Mouse (Mus musculus) forebrain, embryonic 16.5 days (tissue): ENCODE data around the gene Lsp1. TPM values are rescaled to one million over a fixed set of nuclear protein-coding genes. Genes with fewer than 3 reads are reported as not detected.
A peak's percentile ranks its signal among the peaks of the same experiment; 100 is the strongest.

Source experiments
- ATAC-seq: fragments of 200-750 bp; cut with Nextera tagmentation; 2 replicates; pipeline ENCODE4 v1.8.0; 2017; ENCODE audit warnings: mild to moderate bottlenecking, moderate library complexity
- H3K27ac ChIP-seq: fragments of 300-500 bp; sonication (generic); 2 replicates; pipeline ENCODE4 v1.5.1; 2014; ENCODE audit warnings: low read length, control low read depth
- H3K27me3 ChIP-seq: fragments of 300-500 bp; sonication (generic); replicated peaks from 2 replicates; pipeline ENCODE4 v1.6.1; 2014; ENCODE audit warnings: low read length; ENCODE audit not compliant: control insufficient read depth, insufficient read depth
- H3K36me3 ChIP-seq: fragments of 300-500 bp; sonication (generic); 2 replicates; pipeline ENCODE4 v1.6.1; 2014; ENCODE audit not compliant: control insufficient read depth, insufficient read depth
- H3K4me1 ChIP-seq: fragments of 300-500 bp; sonication (generic); replicated peaks from 2 replicates; pipeline ENCODE4 v1.6.1; 2014; ENCODE audit warnings: low read length; ENCODE audit not compliant: control insufficient read depth, insufficient read depth
- H3K4me2 ChIP-seq: fragments of 300-500 bp; sonication (generic); 2 replicates; pipeline ENCODE4 v1.6.1; 2014; ENCODE audit warnings: mild to moderate bottlenecking, low read length, control low read depth
- H3K4me3 ChIP-seq: fragments of 300-500 bp; sonication (generic); replicated peaks from 2 replicates; pipeline ENCODE4 v1.5.1; 2014; ENCODE audit warnings: mild to moderate bottlenecking, low read length, control low read depth
- H3K9ac ChIP-seq: fragments of 300-500 bp; sonication (generic); replicated peaks from 2 replicates; pipeline ENCODE4 v1.6.1; 2014; ENCODE audit warnings: low read depth, low read length, control low read depth
- H3K9me3 ChIP-seq: fragments of 300-500 bp; sonication (generic); 2 replicates; pipeline ENCODE4 v1.6.1; 2016; ENCODE audit warnings: low read length; ENCODE audit not compliant: control insufficient read depth
- WGBS: fragments of 180-500 bp; shearing (Covaris S2); extraction: QIAGEN DNeasy Blood & Tissue Kit; methylation state at CpG from one replicate; pipeline ENCODE4 v1.1.7; 2014; 5-methylcytosine and 5-hydroxymethylcytosine counted together
- polyA plus RNA-seq: library from polyadenylated mRNA; unstranded; fragments of >200 nt; fragmentation: Nextera tagmentation; extraction: Ambion mirVana; gene quantifications from 2 replicates; pipeline ENCODE4 v1.2.1, GENCODE M21; 2015

Lsp1 gene
- polyA plus RNA-seq, 1 experiment from 2014 or later: 3.5 TPM

DNA sequence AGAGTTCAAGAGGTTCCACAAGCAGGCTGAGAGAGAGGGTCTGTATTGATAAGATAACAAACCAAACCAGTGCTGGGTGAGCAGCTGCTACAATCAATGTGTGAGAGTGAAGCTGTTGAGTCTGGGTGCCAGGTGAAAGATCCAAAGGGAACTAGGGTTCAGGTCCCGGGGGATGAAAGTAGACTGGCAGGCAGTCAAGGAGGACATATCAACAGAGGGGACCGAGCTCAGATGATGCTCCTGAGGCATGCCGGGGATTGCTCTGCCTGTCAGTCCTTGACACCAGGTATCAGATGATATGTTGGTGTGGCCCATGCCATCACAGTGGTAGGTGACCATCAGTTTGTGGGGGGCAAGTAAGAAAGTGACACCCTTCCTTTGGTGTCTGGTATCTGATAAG lies 3.8 kb upstream of the Lsp1 start:
- 0 out of 2 replicates have a peak, but pooled peaks have one; percentile 24 for ATAC-seq

DNA sequence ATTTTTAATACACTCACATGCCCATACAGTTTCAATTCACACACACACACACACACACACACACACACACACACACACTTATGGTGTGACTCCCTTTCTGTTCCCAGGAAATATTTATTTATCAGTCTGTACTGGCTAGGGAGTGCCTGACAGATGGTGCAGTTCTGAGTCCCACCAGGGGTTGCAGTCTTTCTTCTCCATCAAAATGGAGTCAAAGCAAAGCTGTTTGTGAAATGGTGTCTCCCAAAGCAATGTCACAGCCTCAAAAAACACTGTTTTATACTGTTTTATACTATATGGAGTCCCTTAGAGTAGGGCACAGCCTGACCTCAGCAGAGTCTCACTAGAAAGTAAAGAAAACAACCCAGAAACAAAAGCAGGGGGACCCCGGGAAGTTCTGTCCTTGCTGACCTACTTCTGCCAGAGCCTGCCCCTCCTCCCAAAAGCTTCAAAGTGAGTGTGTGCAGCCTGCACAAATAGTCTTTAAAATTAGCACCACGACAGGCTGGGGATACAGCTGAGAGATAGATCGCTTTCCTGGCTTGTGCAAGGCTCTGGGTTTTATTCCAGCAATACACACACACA lies 3.3 kb upstream of the Lsp1 start:
- Histone ChIP-seq H3K4me1 (peaks cover 11% of the 10 kb centered on the region), H3K36me3 (no peaks in the 10 kb centered on the region), H3K27me3 (no peaks in the 10 kb centered on the region), H3K9me3 (no peaks in the 10 kb centered on the region), H3K4me2 (no peak overlapping the region), H3K27ac (peak overlapping the region; percentile 76), H3K4me3 (no peak overlapping the region), H3K9ac (no peak overlapping the region)
- peak; percentile 87 for ATAC-seq
- 12% methylated on average over 3 of the region's 3 CpGs for WGBS

More for the DNA sequence above, 3.8 kb upstream of the Lsp1 start:
- H3K9me3 ChIP-seq: no peaks in the 10 kb centered on the region
- no peak overlapping the region for H3K4me3 ChIP-seq
- H3K4me2 ChIP-seq: no peak overlapping the region
- peak overlapping the region; percentile 61 for H3K27ac ChIP-seq
- H3K36me3 ChIP-seq: no peaks in the 10 kb centered on the region
- peaks cover 11% of the 10 kb centered on the region for H3K4me1 ChIP-seq
- no peak overlapping the region for H3K9ac ChIP-seq
- 88% methylated on average over 3 of the region's 3 CpGs for WGBS
- no peaks in the 10 kb centered on the region for H3K27me3 ChIP-seq

DNA sequence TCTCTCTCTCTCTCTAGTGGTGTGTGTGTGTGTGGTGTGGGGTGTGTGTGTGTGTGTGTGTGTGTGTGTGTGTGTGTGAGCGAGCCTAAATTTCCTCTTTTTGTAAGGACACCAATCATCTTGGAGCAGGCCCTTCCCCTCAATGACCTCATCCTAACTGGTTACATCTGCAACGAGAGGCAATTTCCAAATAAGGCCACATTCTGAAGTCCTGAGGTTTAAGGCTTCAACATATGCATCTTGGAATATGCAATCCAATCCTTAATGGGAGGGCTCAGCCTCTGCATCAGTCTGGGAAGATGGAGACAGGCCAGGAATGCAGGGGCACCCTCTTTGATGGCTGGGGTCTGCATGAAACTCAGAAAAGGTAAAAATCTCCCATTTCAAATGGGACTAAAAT lies 2.6 kb upstream of the Lsp1 start:
- Histone ChIP-seq H3K9ac (no peak overlapping the region), H3K27ac (peak overlapping the region; percentile 25; the same call in 1 of the 2 replicates), H3K27me3 (no peaks in the 10 kb centered on the region), H3K4me3 (no peak overlapping the region), H3K36me3 (no peaks in the 10 kb centered on the region), H3K4me1 (peaks cover 11% of the 10 kb centered on the region), H3K9me3 (no peaks in the 10 kb centered on the region), H3K4me2 (no peak overlapping the region)
- 48% methylated on average over 2 of the region's 2 CpGs for WGBS
- no peak for ATAC-seq

DNA sequence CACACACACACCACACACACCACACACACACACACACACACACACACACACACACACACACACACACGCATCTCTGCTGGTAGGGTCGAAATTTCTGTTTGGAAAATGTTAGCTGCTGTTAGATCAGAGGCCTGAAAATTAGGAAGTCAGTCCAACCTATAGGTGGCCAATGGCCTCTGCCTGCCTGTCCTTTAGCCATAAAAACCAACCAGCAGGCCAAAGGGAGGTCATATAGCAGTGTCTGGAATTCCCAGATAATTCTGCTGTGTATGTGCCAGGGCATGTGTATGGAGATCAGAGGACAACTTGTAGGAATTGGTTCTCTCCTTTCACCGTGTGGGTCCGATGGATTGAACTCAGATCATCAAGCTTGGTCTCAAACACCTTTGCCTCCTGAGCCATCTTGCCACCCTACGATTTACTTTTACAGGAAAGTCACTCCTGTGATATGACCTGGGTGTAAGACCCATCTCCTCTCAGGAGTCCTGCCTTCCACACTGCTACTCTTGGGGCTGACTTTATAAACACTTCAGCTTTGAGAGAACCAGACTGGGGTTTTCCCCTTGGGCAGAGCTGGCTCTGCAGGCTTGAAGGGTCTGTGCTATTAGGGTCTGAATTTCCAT lies 1.8 kb upstream of the Lsp1 start:
- H3K36me3 ChIP-seq: no peaks in the 10 kb centered on the region
- no peaks in the 10 kb centered on the region for H3K9me3 ChIP-seq
- no peak overlapping the region for H3K9ac ChIP-seq
- no peak for ATAC-seq
- WGBS: 94% methylated on average over 5 of the region's 5 CpGs
- no peak overlapping the region for H3K4me3 ChIP-seq
- H3K27ac ChIP-seq: no peak overlapping the region
- H3K4me1 ChIP-seq: peaks cover 11% of the 10 kb centered on the region
- H3K4me2 ChIP-seq: no peak overlapping the region
- H3K27me3 ChIP-seq: no peaks in the 10 kb centered on the region

DNA sequence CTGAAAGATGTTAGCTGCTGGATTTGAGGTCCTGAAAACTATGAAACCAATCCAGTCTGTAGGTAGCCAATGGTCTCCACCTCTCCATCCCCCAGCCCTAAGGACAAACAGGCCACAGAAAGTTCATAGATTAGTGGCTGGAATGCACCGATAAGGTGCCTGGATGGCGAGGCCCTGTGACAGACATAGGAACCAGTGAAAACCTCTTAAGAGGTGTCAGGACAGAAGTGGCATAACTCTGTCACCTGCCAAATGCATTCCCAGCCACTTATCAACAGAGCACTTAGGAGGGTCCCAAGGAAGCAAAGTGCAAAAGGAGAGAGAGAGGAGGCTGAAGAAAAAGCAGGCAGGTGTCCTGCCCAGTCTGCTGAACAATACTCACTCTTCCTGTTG lies 1.3 kb upstream of the Lsp1 start:
- no peak for ATAC-seq
- 87% methylated on average over 2 of the region's 2 CpGs for WGBS
- Histone ChIP-seq H3K36me3 (no peaks in the 10 kb centered on the region), H3K9me3 (no peaks in the 10 kb centered on the region), H3K4me3 (no peak overlapping the region), H3K9ac (no peak overlapping the region), H3K4me1 (peaks cover 11% of the 10 kb centered on the region), H3K27ac (no peak overlapping the region), H3K27me3 (no peaks in the 10 kb centered on the region), H3K4me2 (no peak overlapping the region)

DNA sequence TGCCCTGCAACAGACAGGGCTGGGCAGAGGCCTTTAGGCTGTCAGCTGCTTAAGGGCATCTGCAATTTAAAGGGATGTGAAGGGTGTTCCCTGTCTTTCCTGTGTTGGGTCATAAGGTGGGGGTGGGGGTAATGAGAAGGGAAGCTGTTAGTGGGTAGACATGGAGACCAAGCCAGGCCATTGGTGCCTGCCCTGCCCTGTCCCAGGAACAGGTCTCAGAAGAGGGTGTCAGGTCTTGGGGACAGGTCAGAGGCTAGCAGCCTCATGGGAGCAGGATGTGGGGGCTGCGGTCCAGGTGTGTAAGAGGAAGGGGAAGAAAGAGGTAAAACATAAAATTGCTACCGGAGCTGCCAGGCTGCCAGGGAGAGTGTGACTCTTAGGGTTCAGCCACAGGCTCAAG lies 837 bp downstream of the Lsp1 start:
- ATAC-seq: no peak
- Histone ChIP-seq H3K4me1 (peaks cover 11% of the 10 kb centered on the region), H3K9me3 (no peaks in the 10 kb centered on the region), H3K27me3 (no peaks in the 10 kb centered on the region), H3K9ac (no peak overlapping the region), H3K27ac (no peak overlapping the region), H3K4me2 (no peak overlapping the region), H3K36me3 (no peaks in the 10 kb centered on the region), H3K4me3 (no peak overlapping the region)
- WGBS: 98% methylated on average over 2 of the region's 2 CpGs

DNA sequence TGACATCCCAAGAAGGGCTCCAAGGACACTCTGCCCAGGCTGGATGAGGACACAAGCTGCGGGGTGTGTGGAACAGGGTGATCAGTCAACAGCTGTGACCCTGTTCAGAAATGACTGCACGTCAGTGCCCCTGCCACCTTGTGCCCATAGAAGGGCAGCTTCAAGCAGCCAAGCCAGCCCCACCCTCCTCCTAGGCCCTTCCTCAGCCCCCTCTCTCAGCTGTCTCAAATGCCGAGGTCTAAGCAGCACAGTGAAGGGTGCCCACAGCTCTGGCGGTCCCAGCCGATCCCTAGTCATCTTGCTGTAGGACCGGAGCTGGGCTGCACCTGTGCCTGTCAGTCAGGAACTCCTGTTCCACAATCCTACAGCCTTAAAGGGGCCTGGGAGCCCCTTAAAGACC lies 1.6 kb downstream of the Lsp1 start:
- H3K27me3 ChIP-seq: no peaks in the 10 kb centered on the region
- WGBS: 87% methylated on average over 6 of the region's 6 CpGs
- no peak overlapping the region for H3K4me2 ChIP-seq
- no peak overlapping the region for H3K9ac ChIP-seq
- no peaks in the 10 kb centered on the region for H3K9me3 ChIP-seq
- H3K27ac ChIP-seq: no peak overlapping the region
- no peak overlapping the region for H3K4me3 ChIP-seq
- H3K36me3 ChIP-seq: no peaks in the 10 kb centered on the region
- H3K4me1 ChIP-seq: peaks cover 7% of the 10 kb centered on the region
- ATAC-seq: no peak

DNA sequence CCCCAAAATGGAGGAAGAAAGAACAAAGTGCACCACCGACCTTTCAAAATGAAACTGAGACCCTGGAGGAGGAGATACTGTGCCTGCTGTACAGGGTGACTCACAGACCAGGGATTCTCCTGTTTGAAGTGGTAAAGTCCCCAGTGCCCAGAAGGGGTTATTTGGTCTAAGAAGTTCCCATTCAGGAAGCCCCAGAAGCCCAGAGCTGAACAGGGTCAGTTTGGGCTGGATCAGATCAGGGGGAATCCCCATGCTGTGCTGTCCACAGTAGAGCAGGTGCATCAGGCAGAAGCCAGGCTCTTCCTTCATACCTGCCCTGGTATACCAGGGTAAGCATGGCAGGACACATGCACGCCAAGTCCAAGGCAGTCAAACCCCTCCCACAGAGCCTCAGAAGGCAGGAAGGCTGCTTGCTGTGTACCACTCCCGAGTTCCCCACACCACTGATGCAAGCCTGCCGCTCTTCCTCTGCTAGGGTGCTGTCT lies 2.0 kb downstream of the Lsp1 start:
- H3K4me2 ChIP-seq: no peak overlapping the region
- no peaks in the 10 kb centered on the region for H3K9me3 ChIP-seq
- no peak overlapping the region for H3K4me3 ChIP-seq
- no peak overlapping the region for H3K27ac ChIP-seq
- no peaks in the 10 kb centered on the region for H3K27me3 ChIP-seq
- WGBS: 72% methylated on average over 4 of the region's 4 CpGs
- no peak overlapping the region for H3K9ac ChIP-seq
- ATAC-seq: no peak
- H3K36me3 ChIP-seq: no peaks in the 10 kb centered on the region
- H3K4me1 ChIP-seq: peaks cover 3% of the 10 kb centered on the region

DNA sequence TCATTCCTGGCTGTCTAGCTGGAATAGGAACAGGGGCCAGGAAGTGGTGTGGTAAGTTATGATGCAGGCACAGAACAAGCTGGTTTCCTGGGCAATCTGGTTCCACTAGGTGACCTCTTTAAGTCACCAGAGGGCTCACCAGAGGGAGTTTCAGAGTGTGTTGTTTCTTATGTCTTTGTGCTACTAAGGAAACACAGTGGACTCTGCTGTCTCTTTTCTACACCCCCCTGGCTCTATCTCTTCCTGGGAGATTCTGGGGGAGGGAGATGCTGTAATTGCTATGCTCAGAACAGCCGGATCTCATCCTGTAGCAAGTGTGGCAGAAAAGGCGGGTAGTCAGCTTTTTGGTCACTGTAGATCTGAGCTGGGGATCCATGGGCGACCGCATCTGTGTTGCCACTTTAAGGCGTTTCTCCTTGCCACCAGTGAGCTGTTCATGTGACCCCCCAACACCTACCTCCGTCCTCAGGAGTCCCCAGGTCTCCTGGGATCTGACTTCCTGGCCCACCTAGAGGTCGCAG lies 9.6 kb downstream of the Lsp1 start:
- Histone ChIP-seq H3K4me2 (no peak overlapping the region), H3K9me3 (no peaks in the 10 kb centered on the region), H3K36me3 (no peaks in the 10 kb centered on the region), H3K27me3 (no peaks in the 10 kb centered on the region), H3K9ac (no peak overlapping the region), H3K27ac (no peak overlapping the region), H3K4me3 (no peak overlapping the region), H3K4me1 (peaks cover 12% of the 10 kb centered on the region)
- ATAC-seq: no peak
- 86% methylated on average over 7 of the region's 7 CpGs for WGBS
